Mouse (Mus musculus) fibroblast of lung, adult 2 months (primary cell): ENCODE measurements around the gene Mmp24.
"Not testable (repeated sequence)": the region's sequence is repeated elsewhere in the genome, so short reads cannot be mapped to it uniquely, and the experiment has no call there.

Experiments used
- DNase-seq: peaks from one replicate; pipeline ENCODE4 v3.0.0-alpha.2; 2011; ENCODE audit warnings: low read depth

Gene Mmp24

GRCm38 (mm10) chr2:155774927-155775684 is at the start of gene Mmp24:
Mmp24 (plus strand) TSS chr2:155775342.
- DNase-seq: no peak

- no peak for DNase-seq
Observed at GRCm38 (mm10) chr2:155726302-155726701, 48.8 kb upstream of the Mmp24 start.

GRCm38 (mm10) chr2:155727764-155728395 is 47.3 kb upstream of the Mmp24 start:
- DNase-seq: no peak

GRCm38 (mm10) chr2:155728742-155729141 is 46.4 kb upstream of the Mmp24 start:
- no peak for DNase-seq

GRCm38 (mm10) chr2:155729158-155729645 is 45.9 kb upstream of the Mmp24 start, which contains the start of gene Edem2:
Edem2 (minus strand) TSS chr2:155729475.
- peak; percentile 78 for DNase-seq

- DNase-seq: no peak
Observed at GRCm38 (mm10) chr2:155735080-155735479, 40.1 kb upstream of the Mmp24 start.

- not testable (repeated sequence) for DNase-seq
Observed at GRCm38 (mm10) chr2:155735766-155736165, 39.4 kb upstream of the Mmp24 start, which contains the start of gene Gm17581. Gm17581 (minus strand) TSS chr2:155735866.

GRCm38 (mm10) chr2:155736936-155737335 is 38.2 kb upstream of the Mmp24 start:
- DNase-seq: no peak

GRCm38 (mm10) chr2:155737803-155738202 is 37.3 kb upstream of the Mmp24 start:
- no peak for DNase-seq

GRCm38 (mm10) chr2:155742211-155742610 is 32.9 kb upstream of the Mmp24 start:
- no peak for DNase-seq

GRCm38 (mm10) chr2:155742931-155743337 is 32.2 kb upstream of the Mmp24 start:
- no peak for DNase-seq

- no peak for DNase-seq
Observed at GRCm38 (mm10) chr2:155743351-155743750, 31.8 kb upstream of the Mmp24 start.

- DNase-seq: no peak
Observed at GRCm38 (mm10) chr2:155745487-155745886, 29.7 kb upstream of the Mmp24 start.

- DNase-seq: no peak
Observed at GRCm38 (mm10) chr2:155749394-155749793, 25.7 kb upstream of the Mmp24 start.

- peak; percentile 45 for DNase-seq
Observed at GRCm38 (mm10) chr2:155751014-155751786, 23.9 kb upstream of the Mmp24 start, which contains the start of gene Procr. Procr (plus strand) TSS chr2:155751117.

- peak; percentile 43 for DNase-seq
Observed at GRCm38 (mm10) chr2:155755746-155756145, 19.4 kb upstream of the Mmp24 start.

- DNase-seq: no peak
Observed at GRCm38 (mm10) chr2:155756855-155757566, 18.1 kb upstream of the Mmp24 start.

GRCm38 (mm10) chr2:155764679-155765418 is 10.3 kb upstream of the Mmp24 start:
- DNase-seq: peak; percentile 24

GRCm38 (mm10) chr2:155773664-155774063 is 1.5 kb upstream of the Mmp24 start:
- no peak for DNase-seq

GRCm38 (mm10) chr2:155774261-155774926 is 748 bp upstream of the Mmp24 start:
- no peak for DNase-seq
